Mouse (Mus musculus) splenic B cell, adult 2 months (primary cell): ENCODE results near the gene Spp2.
"Not testable (repeated sequence)": the region's sequence is repeated elsewhere in the genome, so short reads cannot be mapped to it uniquely, and the experiment has no call there.

ENCODE experiments used
- DNase-seq: peaks from one replicate; pipeline ENCODE4 v3.0.0-alpha.2; 2011; ENCODE audit warnings: low read depth, low spot score
- H3K27me3 ChIP-seq: 2 replicates; pipeline ENCODE4 v1.6.1; 2012; ENCODE audit warnings: mild to moderate bottlenecking, low read length, moderate library complexity, mixed read lengths; ENCODE audit not compliant: control insufficient read depth, poor library complexity, insufficient read depth, severe bottlenecking
- H3K36me3 ChIP-seq: 2 replicates; pipeline ENCODE4 v1.6.1; 2012; ENCODE audit warnings: mild to moderate bottlenecking, low read length, moderate library complexity, mixed read lengths; ENCODE audit not compliant: control insufficient read depth, poor library complexity, insufficient read depth, severe bottlenecking

Gene Spp2

DNA sequence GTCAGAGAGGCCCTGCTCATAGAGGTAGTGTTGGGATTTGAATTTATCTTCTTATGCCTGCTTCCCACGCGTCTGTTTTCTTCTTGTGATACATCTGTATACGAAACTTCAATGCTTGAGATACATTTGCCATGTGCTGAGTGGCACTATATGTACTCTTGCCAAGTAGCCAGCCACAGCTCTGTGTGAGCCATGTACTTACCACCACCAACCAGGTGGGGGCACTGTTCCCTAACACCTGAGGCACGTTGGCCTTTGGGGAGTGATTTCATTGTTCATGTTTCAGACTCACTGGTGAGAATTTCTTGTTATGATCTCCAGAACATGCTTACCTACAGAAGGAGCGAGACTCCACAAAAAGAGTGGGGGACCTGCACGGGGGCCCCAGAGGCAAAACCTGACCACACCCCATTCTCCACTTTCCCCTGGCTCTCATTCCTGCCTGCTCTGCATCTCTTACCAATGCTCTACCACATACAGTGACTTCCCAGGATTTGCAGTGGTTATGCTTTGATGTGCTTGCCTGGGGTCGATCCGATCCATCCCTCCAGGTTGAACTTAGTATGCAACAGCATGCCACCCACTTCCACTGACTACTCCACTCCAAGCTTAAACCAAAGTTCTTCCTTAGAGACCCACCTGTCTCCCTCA, 18.0 kb downstream of the Spp2 start:
- Histone ChIP-seq H3K27me3 (no peaks in the 10 kb centered on the region), H3K36me3 (no peaks in the 10 kb centered on the region)
- DNase-seq, result peak; percentile 75

- Histone ChIP-seq H3K27me3 (no peaks in the 10 kb centered on the region), H3K36me3 (no peaks in the 10 kb centered on the region)
- no peak for DNase-seq
Observed at GRCm38 (mm10) chr1:88427987-88428741, 21.4 kb downstream of the Spp2 start.

DNA sequence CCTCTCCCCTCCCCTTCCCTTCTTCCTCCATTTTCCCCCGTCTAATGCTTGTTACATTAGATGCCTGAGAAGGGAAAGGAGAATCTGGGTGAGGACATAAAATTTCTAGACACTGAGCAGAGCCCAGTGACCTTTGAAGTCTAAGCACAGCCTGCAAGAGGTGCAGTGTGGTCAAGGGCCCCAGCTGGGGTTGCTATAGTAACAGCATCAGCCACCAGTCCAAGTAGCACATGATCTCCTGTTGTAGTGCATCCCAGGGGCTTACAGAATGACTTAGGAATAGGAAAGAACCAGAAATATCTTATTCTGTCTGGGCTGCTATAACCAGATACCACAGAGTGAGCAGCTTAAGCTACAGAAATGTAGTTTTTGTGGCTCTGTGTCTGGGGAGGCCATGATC, 22.7 kb downstream of the Spp2 start:
- H3K36me3 ChIP-seq, result no peaks in the 10 kb centered on the region
- DNase-seq, result no peak

GRCm38 (mm10) chr1:88431262-88431661, 24.5 kb downstream of the Spp2 start:
- DNase-seq, result no peak
- no peaks in the 10 kb centered on the region for H3K36me3 ChIP-seq
- no peaks in the 10 kb centered on the region for H3K27me3 ChIP-seq

More for the DNA sequence above, 22.7 kb downstream of the Spp2 start:
- no peaks in the 10 kb centered on the region for H3K27me3 ChIP-seq

DNA sequence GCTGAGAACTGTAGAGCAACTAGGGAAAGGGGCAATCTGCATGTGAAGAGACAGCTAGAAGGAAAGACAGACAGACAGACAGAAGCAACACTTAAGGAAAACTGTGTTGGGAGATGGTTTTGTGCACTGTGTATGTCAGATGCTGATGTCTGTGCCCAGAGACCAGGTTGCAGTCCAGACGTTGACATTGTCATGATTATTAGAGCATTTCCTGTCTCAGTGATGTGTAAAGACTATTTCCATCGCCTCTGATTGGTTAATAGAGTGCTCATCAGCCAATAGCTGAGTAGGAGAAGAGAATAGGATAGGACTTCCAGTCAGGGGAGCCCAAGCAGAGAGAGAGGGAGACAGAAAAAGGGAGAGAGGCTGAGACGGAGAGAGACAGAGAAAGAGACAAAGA, 25.8 kb downstream of the Spp2 start:
- H3K27me3 ChIP-seq, result no peaks in the 10 kb centered on the region
- H3K36me3 ChIP-seq, result no peaks in the 10 kb centered on the region
- DNase-seq, result no peak

- Histone ChIP-seq H3K27me3 (no peaks in the 10 kb centered on the region), H3K36me3 (no peaks in the 10 kb centered on the region)
- no peak for DNase-seq
Observed at GRCm38 (mm10) chr1:88433096-88433883, 26.5 kb downstream of the Spp2 start.

DNA sequence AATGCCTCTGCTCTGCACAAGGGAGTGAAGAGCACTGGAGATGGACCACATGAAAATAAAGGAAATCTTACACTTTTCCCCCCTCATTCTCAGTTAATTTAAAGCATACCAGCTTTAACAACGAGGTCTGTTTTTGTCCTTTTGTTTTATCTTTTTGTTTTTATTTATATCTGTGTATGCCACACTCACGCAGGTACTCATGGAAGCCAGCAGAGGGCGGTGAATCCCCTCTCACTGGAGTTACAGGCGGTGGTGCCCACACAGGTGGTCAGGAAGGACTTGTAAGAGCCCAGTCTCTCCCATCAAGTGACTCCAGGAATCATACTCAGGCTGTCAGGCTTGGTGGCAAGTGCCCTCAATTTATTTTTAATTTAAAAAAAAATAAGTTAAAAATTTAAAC, 27.3 kb downstream of the Spp2 start:
- no peak for DNase-seq
- no peaks in the 10 kb centered on the region for H3K36me3 ChIP-seq
- H3K27me3 ChIP-seq, result no peaks in the 10 kb centered on the region

- DNase-seq, result no peak
- Histone ChIP-seq H3K36me3 (no peaks in the 10 kb centered on the region), H3K27me3 (no peaks in the 10 kb centered on the region)
Observed at GRCm38 (mm10) chr1:88437206-88438126, 30.7 kb downstream of the Spp2 start.

DNA sequence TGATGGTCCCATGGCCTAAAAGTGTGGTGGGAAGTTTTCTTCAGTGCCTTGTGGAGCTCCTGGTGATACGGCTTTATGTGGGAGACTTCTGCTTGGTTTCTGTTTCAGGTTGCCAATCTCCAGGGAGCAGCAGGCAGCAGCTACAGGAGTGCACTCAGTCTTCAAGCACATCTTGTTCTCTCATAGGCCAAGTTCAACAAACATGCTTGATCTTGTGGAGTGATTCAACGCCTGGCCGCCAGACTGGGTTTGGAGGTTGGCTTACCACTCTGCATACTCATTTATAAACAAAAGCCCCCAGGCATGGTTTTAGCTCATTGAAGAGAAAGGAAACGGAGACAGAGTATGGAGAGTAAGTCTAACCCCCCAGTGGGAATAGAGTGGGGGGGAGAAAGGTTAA, 36.6 kb downstream of the Spp2 start:
- DNase-seq, result no peak
- no peaks in the 10 kb centered on the region for H3K36me3 ChIP-seq
- no peaks in the 10 kb centered on the region for H3K27me3 ChIP-seq

GRCm38 (mm10) chr1:88445400-88445799, 38.6 kb downstream of the Spp2 start:
- H3K36me3 ChIP-seq, result no peaks in the 10 kb centered on the region

DNA sequence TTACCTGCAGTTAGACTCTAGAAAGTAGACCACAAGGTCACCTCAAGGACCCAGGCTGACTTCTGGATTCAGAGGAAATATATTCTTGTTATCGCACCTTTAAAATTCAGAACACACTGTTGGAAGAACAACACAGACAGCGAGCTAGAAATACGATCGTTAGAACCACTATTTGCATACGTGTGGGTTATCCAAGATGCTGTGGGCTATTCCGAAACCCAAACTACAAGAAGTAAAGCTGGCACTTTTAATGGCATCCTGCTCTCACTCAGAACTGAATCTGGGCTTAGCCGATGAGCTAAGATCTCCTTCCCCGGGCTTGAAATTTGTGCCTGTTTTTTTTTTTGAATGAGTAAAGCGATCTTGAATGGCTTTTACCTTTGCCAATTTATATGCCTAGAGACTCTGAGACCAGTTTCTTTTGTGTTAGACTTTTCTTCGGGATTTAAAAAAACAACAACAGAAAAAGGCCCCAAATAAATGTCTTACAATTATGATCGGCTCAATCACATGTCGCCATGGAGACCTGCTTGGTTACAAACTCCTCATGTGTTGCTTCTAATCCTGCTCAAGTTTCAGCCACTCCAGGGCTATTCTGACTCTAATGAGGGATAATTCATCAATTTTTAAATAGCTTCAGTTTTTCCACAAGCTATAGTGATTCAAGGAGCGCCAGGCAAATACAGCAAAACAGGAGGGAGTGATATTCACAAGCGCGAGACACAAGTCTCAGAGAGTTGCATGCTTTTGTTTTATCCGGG, 39.7 kb downstream of the Spp2 start:
- DNase-seq, result no peak
- no peaks in the 10 kb centered on the region for H3K36me3 ChIP-seq
- H3K27me3 ChIP-seq, result no peaks in the 10 kb centered on the region

More at GRCm38 (mm10) chr1:88445400-88445799, 38.6 kb downstream of the Spp2 start:
- H3K27me3 ChIP-seq, result no peaks in the 10 kb centered on the region
- DNase-seq, result peak; percentile 23

DNA sequence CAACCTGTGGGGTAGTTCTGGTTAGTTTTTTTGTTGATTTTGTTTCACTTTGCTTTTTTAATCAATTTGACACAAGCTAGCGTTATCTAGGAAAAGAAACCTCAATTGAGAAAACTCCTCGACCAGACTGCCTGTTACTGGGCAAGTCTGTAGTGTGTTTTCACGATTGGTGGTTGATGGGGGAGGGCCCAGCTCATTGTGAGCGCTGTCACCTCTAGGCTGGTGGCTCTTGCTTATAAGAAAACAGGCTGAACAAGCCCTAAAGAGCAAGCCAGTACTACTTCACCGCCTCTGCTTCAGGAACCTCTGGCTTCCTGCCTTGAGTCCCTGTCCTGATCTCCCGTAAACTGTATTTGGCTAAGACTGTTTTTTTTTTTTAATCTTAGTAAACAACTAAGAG, 40.7 kb downstream of the Spp2 start:
- no peaks in the 10 kb centered on the region for H3K27me3 ChIP-seq
- no peaks in the 10 kb centered on the region for H3K36me3 ChIP-seq
- no peak for DNase-seq

DNA sequence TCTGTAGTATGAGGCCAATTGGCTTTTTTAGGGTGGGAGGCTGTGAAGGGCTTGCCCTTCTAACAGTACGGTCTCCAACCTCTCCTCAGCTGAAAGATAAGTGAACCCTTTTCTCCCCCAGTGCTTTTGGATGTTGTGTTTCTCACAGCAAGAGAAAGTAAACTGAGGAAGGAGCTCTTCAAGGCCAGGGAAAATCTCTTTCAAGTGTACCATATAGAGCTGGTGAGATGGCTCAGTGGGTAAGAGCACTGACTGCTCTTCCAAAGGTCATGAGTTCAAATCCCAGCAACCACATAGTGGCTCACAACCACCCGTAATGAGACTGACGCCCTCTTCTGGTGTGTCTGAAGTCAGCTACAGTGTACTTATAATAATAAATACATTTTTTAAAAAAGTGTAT, 41.3 kb downstream of the Spp2 start:
- DNase-seq, H3K27me3 ChIP-seq: not testable (repeated sequence)

GRCm38 (mm10) chr1:88449741-88450140, 43.0 kb downstream of the Spp2 start:
- no peaks in the 10 kb centered on the region for H3K27me3 ChIP-seq
- DNase-seq, result no peak

More for the DNA sequence above, 41.3 kb downstream of the Spp2 start:
- not testable (repeated sequence) for H3K36me3 ChIP-seq

More at GRCm38 (mm10) chr1:88449741-88450140, 43.0 kb downstream of the Spp2 start:
- no peaks in the 10 kb centered on the region for H3K36me3 ChIP-seq
